Mouse (Mus musculus): ENCODE data around the gene Ptk7.

The Ptk7 gene

GRCm38 (mm10) chr17:46644916-46645475 is 15.7 kb upstream of the Ptk7 start:
- peak; percentile 79 for DNase-seq (ENCODE audit: low spot score)

DNA sequence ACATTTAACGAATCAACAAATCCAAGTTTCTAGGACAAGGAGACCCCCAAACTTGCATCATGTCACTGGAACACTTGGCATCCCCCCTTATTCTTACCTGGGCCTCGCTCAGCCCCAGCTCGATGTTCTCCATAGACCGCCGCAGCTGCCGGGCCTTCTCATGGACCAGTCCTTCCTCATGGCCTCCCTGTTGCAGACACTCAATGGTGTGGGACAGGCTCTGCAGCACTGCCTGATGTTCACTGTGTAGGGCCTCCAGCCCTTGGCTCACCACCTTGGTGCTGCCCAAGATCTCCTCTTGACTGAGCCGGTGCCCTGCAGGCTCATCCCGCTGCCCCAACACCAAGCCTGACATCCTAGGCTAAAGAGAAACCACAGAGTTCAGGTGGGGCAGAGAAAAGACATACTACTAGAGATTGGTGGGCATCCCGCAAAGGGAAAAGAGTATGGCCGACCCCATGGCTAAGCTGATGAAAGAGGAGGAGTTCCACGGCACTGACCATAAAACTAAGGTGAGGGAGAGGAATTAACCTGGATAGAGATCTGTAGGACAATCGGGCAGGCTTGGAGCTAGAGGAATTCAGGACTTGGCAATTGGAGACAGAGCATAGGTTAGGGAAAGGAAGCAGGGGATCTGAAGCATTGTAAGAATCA is 15.0 kb upstream of the Ptk7 start:
- DNase-seq (ENCODE audit: low spot score), result no peak

- DNase-seq (ENCODE audit: low spot score), result no peak
Observed at GRCm38 (mm10) chr17:46642060-46642459, 12.8 kb upstream of the Ptk7 start.

DNA sequence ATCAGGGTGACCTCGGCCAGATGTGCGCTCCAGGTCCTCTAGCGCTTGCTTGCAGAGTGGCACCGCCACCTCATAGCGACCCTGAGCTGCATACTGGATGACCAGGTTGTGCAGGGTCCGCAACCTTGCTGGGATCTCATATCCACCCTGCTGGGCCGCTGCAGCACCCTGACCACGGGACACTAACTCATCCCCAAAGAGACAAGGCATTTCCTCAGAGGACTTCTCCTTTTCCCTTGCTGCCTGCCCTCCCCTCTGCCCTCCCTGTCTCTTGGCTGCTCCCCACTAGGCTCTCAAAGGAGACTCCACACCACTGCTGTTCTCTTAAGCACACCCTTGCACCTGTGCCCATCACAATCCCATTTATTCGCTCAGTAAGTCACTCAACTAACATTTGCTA is 10.6 kb upstream of the Ptk7 start:
- DNase-seq (ENCODE audit: low spot score), result no peak

- peak; percentile 67 for DNase-seq (ENCODE audit: low spot score)
Observed at GRCm38 (mm10) chr17:46636831-46637523, 7.7 kb upstream of the Ptk7 start.

GRCm38 (mm10) chr17:46629685-46630441 is 559 bp upstream of the Ptk7 start:
- DNase-seq (ENCODE audit: low spot score), result peak; percentile 75

- peak; percentile 34 for DNase-seq (ENCODE audit: low spot score)
Observed at GRCm38 (mm10) chr17:46628471-46628790, 873 bp downstream of the Ptk7 start.

DNA sequence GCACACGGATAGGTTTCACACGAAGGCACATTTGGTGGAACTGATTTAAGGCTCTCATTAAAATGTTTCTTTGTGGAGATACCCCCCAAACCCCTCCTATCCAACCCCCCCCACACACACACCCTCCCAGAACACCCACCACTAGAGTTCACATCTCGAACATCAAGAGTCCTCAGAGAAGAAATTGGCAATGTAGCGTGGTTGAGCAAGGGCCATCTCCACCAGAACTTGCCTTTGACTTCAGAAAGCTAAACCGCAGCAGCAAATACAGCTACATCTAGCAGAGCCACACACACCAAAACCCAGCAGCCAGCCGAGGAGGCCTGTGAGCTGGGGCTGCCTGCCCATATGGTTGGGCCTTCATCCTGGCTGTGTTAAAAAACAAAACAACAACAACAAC is 1.9 kb downstream of the Ptk7 start:
- DNase-seq (ENCODE audit: low spot score), result no peak

DNA sequence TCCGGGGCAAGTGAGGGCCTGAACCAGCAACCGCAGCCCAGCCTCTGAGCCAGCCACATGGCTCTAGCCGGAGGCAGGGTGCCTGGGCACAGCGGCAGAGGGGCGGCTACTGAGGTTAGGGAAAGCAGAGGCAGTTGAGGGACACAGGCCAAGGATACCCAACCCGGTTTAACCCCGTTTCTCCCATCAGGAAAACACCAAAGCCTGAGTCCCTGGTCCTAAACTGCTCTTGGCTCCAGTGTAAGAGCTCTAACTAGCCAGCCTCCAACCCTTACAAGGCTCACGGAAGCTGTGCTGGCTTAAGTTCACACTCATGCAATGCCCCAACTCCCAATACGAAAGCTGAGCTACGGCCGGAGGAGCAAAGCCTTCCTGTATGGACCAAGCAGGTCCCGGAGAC is 4.7 kb downstream of the Ptk7 start:
- no peak for DNase-seq (ENCODE audit: low spot score)

GRCm38 (mm10) chr17:46623819-46624557 is 5.3 kb downstream of the Ptk7 start:
- DNase-seq (ENCODE audit: low spot score), result no peak

DNA sequence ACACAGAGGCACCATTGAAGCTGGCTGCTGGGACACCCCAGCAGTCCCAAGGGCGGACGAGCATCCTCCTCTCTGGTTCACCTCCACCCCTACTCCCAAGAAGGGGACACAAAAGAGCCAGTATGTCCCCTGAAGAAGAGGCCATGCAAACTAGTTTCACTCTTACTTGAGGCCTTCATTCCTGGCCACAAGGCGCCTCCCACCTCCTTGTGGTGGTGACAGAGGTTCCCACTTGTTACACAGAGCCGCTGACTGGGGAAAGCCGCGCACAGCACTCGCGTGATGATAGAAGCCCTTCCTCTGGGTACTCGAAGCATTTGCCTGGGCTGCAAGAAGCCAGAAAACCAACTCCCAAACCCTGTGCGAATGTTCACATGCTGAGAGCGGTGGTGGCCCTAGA is 7.0 kb downstream of the Ptk7 start:
- DNase-seq (ENCODE audit: low spot score), result no peak

GRCm38 (mm10) chr17:46621324-46621723 is 8.0 kb downstream of the Ptk7 start:
- DNase-seq (ENCODE audit: low spot score), result peak; percentile 34

GRCm38 (mm10) chr17:46619683-46620357 is 9.5 kb downstream of the Ptk7 start:
- DNase-seq (ENCODE audit: low spot score), result no peak

DNA sequence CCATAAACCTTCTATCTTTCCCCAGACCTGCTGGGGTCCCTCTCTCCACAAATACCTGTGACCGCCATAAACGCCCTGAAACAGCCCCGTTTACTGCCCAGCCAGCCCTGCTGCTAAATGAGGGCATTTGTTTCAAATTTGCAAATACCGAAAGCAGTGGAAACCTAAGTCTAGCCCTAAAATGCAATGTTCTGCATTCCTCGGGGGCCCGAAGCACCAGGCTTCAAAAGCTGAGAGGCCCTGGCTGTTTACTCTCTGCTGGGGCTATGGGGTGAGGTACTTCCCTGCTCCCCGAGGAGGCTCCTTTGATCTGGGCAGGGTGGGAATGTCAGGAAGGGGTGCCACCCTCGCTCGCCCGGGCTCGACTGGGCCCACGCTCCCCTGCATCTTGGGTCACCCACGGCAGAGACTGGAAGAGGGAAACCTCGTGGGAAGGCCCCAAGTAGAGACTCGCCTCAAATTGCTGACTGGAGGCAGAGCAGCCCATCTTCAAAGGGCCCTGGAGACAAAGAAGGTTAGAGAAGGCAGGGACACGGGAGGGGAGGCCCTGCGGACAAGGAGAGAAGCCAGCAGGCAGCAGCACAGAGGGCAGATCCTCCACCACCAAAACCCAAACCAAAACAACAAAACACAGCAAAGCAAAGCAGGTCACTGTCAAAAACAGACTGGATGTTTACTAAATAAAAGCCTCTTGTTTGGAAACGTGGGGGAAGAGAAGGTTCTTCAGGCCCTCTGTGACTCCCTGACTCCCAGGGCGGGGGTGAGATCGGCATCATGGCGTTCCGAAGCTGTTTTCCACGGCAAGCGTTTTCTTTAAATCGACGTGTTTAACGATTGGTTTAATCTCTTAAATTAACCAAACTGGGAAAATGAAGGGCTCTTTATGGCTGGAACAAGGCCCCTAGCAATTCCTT is 10.3 kb downstream of the Ptk7 start:
- no peak for DNase-seq (ENCODE audit: low spot score)

DNA sequence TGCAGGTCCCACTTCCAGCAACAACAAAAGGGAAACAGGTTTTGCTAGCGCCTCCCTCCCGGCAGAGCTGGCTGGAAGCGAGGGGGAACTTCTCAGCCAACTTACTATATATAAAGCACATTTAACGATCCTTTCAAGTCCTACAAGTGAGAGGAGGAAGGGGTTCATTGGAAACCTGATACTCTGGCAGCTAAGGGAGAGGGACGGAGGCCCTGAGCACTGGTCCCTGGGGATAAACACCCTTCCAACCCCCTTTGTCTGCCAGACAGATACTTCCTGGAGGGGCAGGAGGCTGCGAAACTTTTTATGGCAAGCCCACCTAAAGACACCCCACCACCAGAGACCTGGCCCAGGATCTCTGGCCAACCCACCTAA is 10.9 kb downstream of the Ptk7 start:
- DNase-seq (ENCODE audit: low spot score), result no peak

DNA sequence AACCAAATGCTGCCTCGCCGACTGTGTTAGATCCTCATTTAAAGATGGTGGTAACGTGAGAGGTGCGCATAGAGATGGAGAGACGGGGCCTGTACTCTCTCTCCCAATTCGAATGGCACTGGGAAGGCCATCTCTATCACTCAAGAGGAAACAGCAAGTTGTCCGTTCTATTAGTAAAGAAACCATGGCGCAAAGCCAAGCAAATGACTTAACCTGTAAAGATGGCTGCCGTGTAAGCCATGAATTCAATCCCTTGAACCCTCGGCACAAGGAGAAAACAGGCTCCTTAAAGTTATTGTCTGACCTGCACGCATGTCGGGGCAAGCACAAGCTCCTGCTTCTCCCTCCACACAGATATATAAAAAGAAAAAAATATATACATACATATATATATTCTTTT is 11.5 kb downstream of the Ptk7 start:
- no peak for DNase-seq (ENCODE audit: low spot score)

GRCm38 (mm10) chr17:46613229-46613628 is 16.1 kb downstream of the Ptk7 start:
- no peak for DNase-seq (ENCODE audit: low spot score)

DNA sequence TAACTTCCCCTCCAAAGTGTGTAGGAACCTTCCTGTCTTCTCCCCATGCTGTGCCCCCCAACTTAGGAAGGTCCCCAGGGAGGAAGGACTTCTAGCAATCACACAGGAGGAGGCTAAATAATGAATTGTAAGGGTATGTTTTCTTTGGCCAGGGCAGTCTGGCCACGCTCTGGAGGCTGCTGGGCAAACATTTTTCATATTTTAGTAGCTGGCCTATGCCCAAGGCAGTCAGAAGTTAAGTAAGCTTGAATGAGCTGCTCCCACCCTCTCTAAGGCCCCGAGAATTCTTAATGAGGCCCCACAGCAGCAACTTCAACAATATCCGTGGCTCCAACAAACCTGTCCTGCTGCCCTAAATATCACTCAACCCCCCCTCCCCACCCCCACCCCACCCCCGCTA is 16.5 kb downstream of the Ptk7 start:
- no peak for DNase-seq (ENCODE audit: low spot score)

DNA sequence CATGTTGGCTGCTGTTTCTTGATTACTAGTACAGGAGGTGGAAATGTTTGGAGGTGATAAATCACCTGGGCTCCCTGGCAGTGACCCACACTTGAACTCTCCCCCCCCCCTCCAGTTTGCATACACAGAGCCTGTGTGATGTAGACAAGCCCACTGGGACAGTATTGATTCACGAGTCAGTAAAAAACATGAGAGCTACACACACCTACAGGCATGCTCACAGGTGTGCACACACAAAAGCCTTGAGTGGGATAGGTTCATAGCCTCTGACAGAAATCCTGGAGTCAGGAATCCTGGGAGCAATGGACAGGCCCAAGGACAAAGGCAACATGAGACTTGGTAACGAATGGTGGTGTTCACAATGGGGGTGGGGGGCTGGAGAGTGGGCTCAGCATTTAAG is 17.1 kb downstream of the Ptk7 start:
- DNase-seq (ENCODE audit: low spot score), result no peak

DNA sequence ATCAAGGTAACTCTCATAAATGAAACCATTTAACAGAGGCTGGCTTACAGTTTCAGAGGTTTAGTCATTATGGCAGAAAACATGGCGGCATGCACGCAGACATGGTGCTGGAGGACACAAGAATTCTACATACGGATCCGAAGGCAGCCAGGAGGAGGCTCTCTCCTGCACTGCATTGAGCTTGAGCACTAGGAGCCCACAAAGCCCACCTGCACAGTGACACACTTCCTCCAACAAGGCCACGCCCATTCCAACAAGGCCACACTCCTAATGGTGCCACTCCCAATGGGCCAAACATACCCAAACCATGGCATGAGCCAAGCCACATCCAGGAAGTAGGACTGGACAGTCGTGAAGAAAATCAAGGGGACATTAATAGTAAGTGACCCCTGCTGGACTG is 18.0 kb downstream of the Ptk7 start:
- no peak for DNase-seq (ENCODE audit: low spot score)

Data from urinary bladder, postnatal 14 days (tissue).